Mouse (Mus musculus): ENCODE data around the gene Nkd2.

The Nkd2 gene

DNA sequence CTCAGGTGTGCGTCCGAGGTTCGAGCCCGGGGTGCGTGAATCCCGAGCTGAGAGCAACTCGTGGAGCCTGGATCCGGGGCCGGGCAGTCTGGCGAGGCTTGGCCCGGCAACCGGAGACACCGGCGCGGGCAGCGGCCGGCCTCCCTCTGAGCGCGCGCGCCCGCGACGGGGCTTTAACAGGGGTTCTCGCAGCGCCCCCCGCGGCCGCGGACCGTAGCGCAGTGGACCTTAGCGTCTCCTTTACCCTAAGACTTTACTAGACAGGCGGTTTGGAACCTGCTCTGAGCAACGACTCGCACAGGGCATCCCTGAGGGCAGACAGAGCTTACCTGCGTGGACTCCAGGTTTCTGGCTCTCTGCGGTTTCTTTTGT lies at the start of gene Nkd2:
Gene Nkd2, minus strand, starts transcription at position 167 of the 372 bp plus-strand sequence.
- peak; percentile 88 for DNase-seq

GRCm38 (mm10) chr13:73892493-73893178 lies 45.2 kb upstream of the Nkd2 start:
- peak; percentile 67 for DNase-seq

- DNase-seq: peak; percentile 45
Measured at GRCm38 (mm10) chr13:73887415-73887874, 40.0 kb upstream of the Nkd2 start.

GRCm38 (mm10) chr13:73886601-73887000 lies 39.2 kb upstream of the Nkd2 start:
- no peak for DNase-seq

- DNase-seq: no peak
Measured at GRCm38 (mm10) chr13:73886066-73886465, 38.6 kb upstream of the Nkd2 start.

DNA sequence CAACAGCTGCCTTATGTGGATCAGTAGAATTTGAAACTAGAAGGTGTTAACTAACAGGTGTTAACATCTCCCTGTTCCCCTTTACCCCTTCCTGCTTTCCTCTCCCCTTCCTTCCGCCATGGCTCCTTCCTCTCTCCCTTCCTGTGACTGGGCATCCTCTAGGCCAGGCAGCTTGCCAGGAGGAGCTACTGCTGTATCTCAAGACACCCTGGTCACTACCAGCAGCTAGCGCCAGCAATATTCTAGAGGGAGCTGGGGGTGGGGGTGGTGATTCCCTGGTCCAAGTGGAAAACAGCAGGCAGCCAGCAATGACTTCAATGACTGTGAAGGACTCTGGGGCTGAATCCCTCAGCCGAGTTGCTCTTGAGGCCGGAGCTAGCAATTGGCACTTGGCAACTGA lies 38.2 kb upstream of the Nkd2 start:
- DNase-seq: no peak

GRCm38 (mm10) chr13:73881347-73881746 lies 33.9 kb upstream of the Nkd2 start:
- no peak for DNase-seq

GRCm38 (mm10) chr13:73879824-73880223 lies 32.4 kb upstream of the Nkd2 start:
- peak; percentile 43 for DNase-seq

DNA sequence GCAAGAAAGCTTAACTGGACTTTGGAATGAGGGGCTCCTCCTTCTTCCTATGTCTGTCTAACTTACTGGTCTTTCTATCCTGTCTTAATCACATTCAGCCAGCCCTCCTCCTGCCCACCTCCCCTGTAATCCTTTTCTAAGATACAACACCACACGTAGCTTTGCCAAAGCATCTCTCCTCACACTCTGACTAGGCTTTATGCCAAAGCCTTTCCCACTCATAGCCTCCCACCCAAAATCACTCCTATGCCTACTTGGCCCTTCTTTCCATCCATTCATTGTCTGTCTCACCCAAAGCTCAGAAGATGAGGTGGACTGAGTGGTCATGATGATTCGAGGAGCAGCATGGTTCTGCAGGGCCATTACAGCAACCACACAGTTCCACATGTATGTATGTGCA lies 24.7 kb upstream of the Nkd2 start:
- no peak for DNase-seq

DNA sequence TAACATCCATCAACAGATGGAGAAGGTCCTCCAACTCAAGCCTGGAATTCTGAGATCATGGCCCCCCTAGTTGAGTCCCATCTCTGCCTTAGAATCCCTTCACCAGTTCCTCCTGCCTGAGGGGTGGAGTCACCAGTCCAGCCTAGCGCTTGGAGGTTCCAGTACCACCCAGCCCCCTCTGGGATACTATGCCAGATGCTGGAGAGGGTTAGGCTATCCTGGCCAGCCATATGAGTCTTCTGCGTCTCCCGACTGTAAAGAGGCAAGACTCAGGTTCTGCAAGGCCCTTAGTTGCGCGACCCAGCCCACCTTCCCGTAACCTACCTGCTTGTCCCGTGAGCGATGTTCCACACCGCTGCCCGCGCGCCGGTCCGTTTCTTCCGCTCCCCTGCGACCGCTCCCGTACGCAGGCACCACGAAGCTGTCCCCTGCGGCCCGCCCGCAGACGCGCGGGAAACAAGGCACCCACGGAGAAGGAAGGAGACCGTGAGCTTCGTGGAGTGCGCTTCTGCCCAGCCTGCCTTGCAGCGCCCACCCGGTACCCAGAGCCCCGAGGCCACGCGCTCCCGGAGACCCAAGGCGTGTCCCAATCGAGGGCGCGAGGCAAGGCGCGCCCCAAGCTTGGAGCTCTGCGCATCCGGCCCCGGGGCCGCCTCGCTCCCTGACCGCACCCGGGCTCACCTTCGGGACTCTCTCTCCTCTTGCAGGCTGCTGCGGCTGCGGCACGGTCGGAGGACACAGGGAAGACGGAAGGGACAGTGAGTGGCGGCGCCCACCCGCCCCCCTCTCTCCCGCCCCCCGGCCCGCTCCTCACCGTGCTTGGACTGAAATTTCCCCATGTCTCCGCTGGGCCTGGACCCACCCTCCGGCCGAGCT lies 604 bp downstream of the Nkd2 start:
- no peak for DNase-seq

DNA sequence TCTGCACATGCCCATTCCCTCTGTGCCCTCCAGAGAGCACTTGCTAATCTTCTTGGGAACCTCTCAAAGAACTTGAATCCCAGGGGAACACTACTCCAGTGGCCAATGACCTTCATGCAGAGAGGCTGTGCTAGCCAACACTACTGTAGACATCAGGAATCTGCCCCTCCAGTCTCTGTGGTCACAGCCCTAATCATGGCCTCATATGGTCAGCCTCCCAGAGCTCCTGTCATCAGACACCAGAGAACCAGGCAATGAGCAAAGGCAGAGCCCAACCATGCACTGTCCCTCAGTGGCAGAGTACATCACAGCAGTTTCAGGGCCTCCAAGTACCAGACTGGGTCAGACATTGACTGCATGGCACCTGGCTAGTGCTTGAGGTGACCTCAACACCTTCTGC lies 4.7 kb downstream of the Nkd2 start:
- DNase-seq: no peak

- no peak for DNase-seq
Measured at GRCm38 (mm10) chr13:73839740-73840139, 7.7 kb downstream of the Nkd2 start.

GRCm38 (mm10) chr13:73839137-73839548 lies 8.3 kb downstream of the Nkd2 start:
- DNase-seq: no peak

DNA sequence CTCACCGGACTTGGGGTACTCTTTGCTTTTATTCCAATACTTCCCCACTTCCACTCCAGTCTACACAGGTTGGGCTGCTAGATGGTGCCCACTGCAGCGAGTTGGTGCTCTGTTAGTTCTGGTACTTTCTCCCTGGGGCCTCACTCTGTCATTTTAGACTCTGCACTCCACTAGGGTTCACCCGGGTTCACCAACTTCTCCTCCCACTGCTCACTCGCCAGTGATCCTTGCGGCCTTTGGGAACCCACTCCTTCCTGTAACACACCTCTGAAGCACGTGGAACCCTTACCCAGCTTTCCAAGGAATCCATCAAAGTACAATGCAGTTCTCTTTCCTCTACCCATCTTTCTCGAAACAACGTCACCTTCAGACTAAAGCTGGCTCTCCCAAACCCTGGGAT lies 9.7 kb downstream of the Nkd2 start:
- DNase-seq: peak; percentile 66

- DNase-seq: no peak
Measured at GRCm38 (mm10) chr13:73836491-73836890, 10.9 kb downstream of the Nkd2 start.

GRCm38 (mm10) chr13:73835791-73836190 lies 11.6 kb downstream of the Nkd2 start:
- no peak for DNase-seq

DNA sequence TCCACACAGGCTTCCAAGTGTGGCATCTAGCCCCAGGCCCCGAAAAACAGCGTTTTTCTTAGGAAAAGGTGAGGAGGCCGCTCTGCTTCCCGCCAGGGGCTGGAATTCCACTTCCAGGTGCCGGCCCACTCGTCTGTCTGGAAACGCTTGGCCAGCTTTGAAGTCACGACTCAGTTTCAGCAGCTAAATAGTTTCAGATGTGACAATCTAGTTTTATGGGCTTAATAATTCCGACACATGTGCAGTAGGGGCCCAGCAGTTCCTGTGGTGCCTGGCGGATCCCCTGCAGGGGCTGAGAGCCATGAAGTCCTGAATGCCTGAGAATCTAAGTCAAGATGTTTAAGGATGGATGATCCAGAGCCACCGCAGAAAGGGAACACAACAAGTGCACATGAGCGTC lies 13.6 kb downstream of the Nkd2 start:
- DNase-seq: no peak

GRCm38 (mm10) chr13:73831486-73831885 lies 15.9 kb downstream of the Nkd2 start:
- DNase-seq: peak; percentile 57

DNA sequence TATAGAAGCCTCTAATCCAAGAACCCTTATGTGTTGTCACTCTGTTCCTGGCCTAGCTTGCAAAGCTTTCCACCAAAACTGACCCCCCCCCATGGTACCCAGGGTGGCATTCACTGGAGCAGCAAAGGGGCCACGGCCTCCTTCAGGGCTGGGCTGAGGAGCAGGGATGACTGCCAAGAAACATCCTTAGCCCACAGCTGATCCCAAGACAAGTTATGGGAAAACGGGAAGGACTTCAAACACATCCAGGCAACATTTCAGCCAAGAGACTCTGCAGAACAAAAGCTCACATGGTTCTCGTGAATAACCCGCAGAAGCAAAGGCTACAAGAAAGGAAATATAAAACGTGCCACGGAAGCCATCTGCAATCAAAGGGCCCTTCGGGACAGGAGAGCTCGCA lies 20.2 kb downstream of the Nkd2 start:
- no peak for DNase-seq

DNA sequence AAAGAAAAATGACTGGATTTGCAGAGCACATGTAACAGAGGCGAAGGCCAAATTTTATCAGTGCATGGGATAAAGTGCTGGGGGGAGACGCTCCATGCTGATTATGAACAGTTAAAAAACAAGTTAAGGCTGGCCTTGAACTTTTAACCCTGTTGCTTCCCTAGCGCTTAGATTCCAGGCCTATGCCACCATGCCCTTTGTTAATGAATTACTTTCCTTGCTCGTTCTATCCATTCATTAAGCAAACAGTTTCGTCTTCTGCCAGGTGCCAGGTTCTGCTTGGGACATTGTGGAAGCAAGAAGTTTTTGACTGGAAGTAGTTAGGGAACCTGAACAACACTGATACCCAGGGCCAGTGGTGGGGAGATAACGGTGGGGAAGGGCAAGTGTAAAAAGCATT lies 23.7 kb downstream of the Nkd2 start:
- DNase-seq: peak; percentile 59

- peak; percentile 83 for DNase-seq
Measured at GRCm38 (mm10) chr13:73822187-73822800, 25.1 kb downstream of the Nkd2 start.

GRCm38 (mm10) chr13:73821251-73821650 lies 26.2 kb downstream of the Nkd2 start:
- no peak for DNase-seq

- DNase-seq: no peak
Measured at GRCm38 (mm10) chr13:73818921-73819320, 28.5 kb downstream of the Nkd2 start.

- DNase-seq: peak; percentile 41
Measured at GRCm38 (mm10) chr13:73816338-73816737, 31.1 kb downstream of the Nkd2 start.

Measured in kidney, adult 9 months (tissue).